Mouse (Mus musculus) frontal cortex, postnatal 10 days (tissue): ENCODE results near the gene Cmpk1.
"Not testable (repeated sequence)": the region's sequence is repeated elsewhere in the genome, so short reads cannot be mapped to it uniquely, and the experiment has no call there.

Experiments used
- DNase-seq, 2 experiments: peaks; one replicate each; pipeline ENCODE4 v3.0.0; 2022; ENCODE audit warnings: low spot score in 2 of 2, mixed read lengths in 1 of 2

Cmpk1 gene

GRCm38 (mm10) chr4:114986591-114987432 lies at the start of gene Cmpk1:
TSS of gene Cmpk1 (minus strand) at chr4:114987241.
- DNase-seq, result peak; percentile 71 to 83

DNA sequence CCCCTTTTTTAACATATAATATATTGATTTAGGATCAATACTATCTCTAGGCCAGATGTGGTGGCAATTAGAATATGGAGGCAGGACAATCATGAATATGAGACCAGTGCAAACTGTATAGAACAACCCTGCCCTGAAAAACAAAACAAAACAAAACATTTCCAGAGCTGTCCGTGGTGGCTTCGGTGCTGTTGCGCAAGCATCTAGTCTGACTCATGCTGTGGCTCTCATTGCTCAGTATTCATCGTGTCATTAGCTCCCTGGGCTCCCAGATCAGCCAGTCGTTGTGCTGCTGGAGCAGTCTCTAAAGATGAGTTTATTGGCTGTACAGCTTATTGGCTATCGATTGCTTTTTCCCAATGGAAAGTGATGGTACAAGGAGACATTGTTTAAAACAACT lies 48.0 kb upstream of the Cmpk1 start:
- no peak for DNase-seq

- DNase-seq, result no peak
Measured at GRCm38 (mm10) chr4:115019997-115020396, 33.0 kb upstream of the Cmpk1 start.

- DNase-seq, result no peak
Measured at GRCm38 (mm10) chr4:115014276-115014675, 27.2 kb upstream of the Cmpk1 start.

DNA sequence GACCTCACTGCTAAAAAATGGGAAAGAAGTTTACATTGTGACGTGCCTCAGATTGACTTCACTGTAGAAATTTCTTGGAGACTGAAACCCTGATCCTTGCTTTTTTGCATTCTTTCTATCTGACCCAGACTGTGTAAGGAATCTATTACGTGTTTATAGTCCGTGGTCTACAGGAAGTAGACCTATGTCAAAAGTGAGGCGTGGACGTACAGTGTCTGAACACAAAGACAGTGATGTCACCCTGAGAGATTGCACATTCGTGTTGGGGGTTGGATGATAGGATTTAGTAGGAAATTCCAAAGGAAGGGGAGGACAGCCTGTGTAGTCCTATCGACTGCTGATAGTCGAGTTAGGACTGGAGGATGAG lies 13.4 kb upstream of the Cmpk1 start:
- DNase-seq, result no peak

DNA sequence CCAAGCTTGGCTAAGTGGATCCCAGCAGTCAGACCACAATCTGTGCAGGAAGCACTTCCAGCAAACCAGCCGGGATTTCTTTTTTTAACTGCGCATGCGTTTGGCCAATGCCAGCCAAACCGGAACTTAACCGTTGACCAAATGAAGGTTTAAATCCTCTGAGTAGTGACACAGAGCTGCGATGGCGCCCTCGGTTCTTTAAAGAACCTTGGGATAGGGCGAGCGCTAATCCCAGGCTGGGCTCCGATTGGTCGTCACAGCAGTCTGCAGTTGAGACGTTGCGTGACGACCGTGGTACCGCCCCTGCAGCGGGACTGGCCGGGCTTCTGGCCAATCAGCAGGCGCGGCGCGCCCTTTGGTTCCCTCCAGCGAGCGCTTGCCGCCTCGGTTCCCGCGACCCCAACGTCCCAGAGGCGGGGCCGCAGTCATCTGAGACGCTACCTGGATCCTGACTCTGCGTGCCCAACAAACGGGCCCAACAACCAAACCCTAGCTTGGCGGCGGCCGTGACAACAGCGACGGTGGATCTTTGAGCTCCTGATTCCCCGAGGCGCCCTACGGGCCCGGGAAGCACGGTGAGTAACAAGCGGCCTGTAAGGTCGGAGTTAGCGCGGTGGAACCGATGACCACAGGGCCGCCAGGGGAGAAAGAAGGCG lies 12.9 kb upstream of the Cmpk1 start, which contains the start of gene Stil:
Gene Stil (plus strand): TSS at position 387 of the 656 bp plus-strand sequence.
- DNase-seq, result peak; percentile 94 to 96

GRCm38 (mm10) chr4:114999445-114999772 lies 12.4 kb upstream of the Cmpk1 start:
- DNase-seq, result no peak

DNA sequence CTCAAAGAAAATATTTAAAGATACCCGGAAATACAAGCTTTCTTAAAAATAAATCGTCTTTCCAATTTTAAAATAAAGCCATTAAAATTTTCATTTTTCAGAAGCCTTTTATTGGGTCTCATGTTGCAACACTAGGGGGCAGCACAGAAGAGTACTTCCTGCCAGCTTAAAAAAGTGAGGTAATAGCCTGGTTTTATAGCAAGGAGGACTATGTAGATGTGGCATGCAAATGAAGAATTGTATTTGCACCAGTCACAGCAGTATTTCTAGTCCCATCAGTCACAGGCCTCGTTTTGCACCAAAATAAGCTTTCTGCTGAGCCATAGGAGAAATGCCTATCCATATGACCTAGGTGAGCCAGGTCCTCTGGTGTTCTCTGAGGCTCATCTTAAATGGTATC lies 10.0 kb upstream of the Cmpk1 start:
- no peak for DNase-seq

GRCm38 (mm10) chr4:114994218-114994617 lies 7.2 kb upstream of the Cmpk1 start:
- DNase-seq, result no peak

- DNase-seq, result no peak
Measured at GRCm38 (mm10) chr4:114986211-114986590, 840 bp downstream of the Cmpk1 start.

- no peak for DNase-seq
Measured at GRCm38 (mm10) chr4:114983020-114983419, 4.0 kb downstream of the Cmpk1 start.

GRCm38 (mm10) chr4:114982619-114983018 lies 4.4 kb downstream of the Cmpk1 start:
- DNase-seq, result no peak

DNA sequence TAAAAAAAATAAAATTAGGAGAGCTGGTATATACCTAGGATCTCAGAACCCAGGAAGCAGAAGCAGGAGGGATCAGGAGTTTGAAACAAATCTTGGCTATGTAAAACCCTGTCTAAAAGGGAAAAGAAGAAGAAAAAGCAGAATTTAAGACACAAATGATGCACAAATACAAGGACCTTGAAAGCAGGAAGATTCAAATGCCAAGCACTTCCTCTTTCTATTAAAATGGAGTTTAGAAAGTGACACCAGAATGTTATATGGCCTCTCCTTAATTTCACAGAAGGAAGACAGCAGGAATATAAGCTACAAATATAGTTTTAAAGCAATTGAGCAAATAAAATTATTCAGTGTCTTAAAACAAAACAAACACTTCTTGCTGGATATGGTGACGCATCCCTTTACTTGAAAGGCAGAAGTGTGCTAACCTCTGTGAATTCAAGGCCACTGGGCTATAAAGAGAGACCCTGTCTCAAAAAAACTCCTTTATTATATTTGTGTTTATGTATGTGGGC lies 13.8 kb downstream of the Cmpk1 start:
- no peak for DNase-seq

GRCm38 (mm10) chr4:114970736-114971135 lies 16.3 kb downstream of the Cmpk1 start:
- DNase-seq, result no peak

GRCm38 (mm10) chr4:114960881-114961280 lies 26.2 kb downstream of the Cmpk1 start:
- not testable (repeated sequence) for DNase-seq

GRCm38 (mm10) chr4:114959533-114959932 lies 27.5 kb downstream of the Cmpk1 start:
- DNase-seq, result no peak

- no peak for DNase-seq
Measured at GRCm38 (mm10) chr4:114958786-114959185, 28.3 kb downstream of the Cmpk1 start.

- DNase-seq, result no peak
Measured at GRCm38 (mm10) chr4:114958231-114958630, 28.8 kb downstream of the Cmpk1 start.

- DNase-seq, result no peak
Measured at GRCm38 (mm10) chr4:114957403-114957802, 29.6 kb downstream of the Cmpk1 start.

- DNase-seq, result no peak
Measured at GRCm38 (mm10) chr4:114953172-114953571, 33.9 kb downstream of the Cmpk1 start.

- no peak for DNase-seq
Measured at GRCm38 (mm10) chr4:114947852-114948481, 39.1 kb downstream of the Cmpk1 start.

DNA sequence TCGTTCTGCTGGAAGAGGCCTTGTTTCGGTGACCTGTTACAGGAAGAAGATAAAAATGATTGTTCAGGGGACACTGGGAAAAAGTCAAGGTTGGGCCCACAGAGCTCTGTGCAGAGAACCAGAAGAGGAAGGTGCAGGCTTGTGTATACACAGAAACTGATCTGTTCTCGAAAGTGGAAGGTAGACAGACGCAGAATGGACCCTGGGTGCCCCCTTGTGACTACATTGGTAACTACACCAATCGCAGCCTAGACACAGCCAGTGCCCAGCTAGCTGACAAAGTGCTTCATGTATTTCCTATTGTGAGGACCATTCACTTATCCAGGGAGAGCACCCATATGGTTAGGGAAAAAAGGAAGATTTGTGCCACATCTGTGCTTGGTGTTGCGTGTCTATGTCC lies 39.6 kb downstream of the Cmpk1 start:
- DNase-seq, result peak; percentile 57 to 80

DNA sequence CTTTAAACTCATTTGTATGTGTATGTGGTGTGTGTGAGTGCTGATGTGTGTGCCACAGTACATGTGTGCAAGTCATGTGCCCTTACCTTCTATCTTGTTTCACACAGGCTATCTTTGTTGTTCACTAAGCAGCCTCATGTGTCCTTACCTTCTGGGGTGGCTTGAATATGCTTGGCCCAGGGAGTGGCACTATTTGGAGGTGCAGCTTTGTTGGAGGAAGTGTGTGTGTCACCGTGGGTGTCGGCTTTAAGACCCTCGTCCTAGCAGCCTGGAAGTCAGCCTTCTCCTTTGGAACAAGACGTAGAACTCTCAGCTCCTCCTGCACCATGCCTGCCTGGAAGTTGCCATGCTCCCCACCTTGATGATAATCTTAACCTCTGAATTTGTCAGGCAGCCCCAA lies 40.6 kb downstream of the Cmpk1 start:
- DNase-seq, result no peak
